Mouse (Mus musculus): ENCODE data around the gene Farp1.

Gene Farp1

DNA sequence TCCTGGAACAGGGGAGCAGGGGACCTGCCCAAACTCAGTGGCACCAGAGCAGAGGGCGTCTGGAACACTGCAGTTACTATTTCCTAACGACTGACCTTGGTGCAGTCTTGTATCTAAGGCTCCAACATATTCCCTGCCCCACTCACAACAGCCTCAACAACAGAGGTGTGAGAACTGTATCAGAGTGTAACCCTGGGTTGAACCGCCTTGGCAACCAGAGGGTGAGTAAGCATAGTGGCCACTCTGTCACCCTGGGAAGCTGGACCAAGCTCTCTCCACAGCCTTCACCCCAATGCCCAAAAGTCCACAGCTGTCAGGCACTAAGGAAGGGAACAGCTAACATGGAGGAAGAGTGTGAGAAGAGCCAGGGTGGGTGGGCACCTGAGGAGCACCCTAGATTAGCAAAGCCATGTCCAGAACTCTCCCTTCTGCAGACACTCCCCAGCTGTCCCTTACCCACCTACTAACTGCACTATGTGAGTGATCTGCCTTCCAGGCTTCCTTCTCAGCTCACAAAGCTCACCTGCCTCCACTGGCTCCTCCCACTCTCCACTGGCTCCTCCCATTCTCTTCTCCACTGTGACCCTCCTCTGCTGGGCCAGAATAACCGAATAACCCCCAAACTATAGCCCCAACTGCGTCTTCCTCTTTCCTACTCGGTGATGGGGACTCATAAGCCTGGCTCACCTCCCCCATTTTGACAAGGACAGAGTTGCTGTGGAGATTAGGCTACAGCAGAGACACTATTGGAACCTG, 275.5 kb downstream of the Farp1 start:
- no peak for DNase-seq (ENCODE audit: low spot score in 2 of 2)

DNA sequence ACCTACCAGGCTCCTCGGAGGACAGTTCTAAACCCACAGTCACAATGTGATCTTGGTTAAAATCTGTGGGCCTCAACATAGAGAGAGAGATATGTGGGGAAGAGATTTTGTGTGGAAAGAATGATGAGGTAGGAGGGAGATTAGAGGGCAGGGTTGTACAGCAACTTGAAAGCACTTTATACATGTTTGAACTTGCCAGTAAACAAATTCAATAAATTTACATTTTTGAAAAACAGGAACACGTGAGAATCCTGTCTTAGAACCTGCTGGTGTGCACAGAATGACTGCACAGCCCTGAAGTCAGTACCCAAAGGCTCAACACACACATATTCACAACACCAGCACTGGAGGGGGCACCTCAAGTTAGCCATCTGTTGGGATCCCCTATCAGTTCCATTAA, 276.1 kb downstream of the Farp1 start:
- no peak for DNase-seq (ENCODE audit: low spot score in 2 of 2)

GRCm38 (mm10) chr14:121313283-121313682, 278.3 kb downstream of the Farp1 start:
- DNase-seq (ENCODE audit: low spot score in 2 of 2), result no peak

DNA sequence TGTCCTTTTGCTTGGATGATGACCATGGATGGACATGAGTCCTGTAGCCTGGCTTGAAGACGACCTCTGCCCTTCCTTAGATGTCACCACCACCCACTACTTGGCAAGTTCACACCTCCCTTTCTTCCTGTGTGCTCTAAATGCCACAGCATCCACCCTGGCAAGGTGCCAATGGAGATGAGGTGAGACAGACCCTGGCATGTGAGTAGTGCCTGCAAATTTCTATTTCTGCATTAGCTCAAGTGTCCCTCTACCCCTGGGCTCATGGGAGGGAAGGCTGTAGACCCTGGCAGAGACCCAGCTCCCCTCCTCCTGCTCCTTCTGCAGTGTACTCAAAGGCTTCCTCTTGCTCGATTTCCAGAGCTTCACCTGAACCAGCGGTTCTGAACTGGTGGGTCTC, 279.9 kb downstream of the Farp1 start:
- peak in 1 of 2 experiments; percentile 37 for DNase-seq (ENCODE audit: low spot score in 2 of 2)

GRCm38 (mm10) chr14:121316136-121316535, 281.1 kb downstream of the Farp1 start:
- DNase-seq (ENCODE audit: low spot score in 2 of 2), result no peak

GRCm38 (mm10) chr14:121316631-121317311, 281.8 kb downstream of the Farp1 start:
- DNase-seq (ENCODE audit: low spot score in 2 of 2), result no peak

GRCm38 (mm10) chr14:121317312-121317671, 282.3 kb downstream of the Farp1 start:
- DNase-seq (ENCODE audit: low spot score in 2 of 2), result no peak

GRCm38 (mm10) chr14:121318382-121318781, 283.4 kb downstream of the Farp1 start:
- no peak for DNase-seq (ENCODE audit: low spot score in 2 of 2)

- DNase-seq (ENCODE audit: low spot score in 2 of 2), result no peak
Measured at GRCm38 (mm10) chr14:121322150-121322549, 287.1 kb downstream of the Farp1 start.

DNA sequence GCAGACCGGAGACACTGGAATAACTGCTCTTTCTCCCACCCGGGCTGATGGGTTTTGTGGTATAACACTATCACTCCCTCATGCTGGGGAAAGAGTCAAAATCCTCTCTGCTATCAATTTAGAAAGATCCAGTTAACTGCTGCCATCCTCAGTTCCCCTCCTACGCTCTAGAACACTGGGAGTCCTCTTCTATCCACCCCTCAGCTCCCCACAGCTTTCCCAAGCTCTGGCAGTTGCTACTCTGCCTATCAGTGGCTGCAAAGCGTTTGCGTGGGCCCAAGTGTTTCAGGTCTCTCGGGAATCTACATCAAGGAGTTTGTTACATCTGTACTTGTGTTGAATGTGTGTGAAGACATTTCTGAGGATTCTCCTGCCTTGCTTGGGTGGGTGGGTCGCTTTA, 287.6 kb downstream of the Farp1 start:
- DNase-seq (ENCODE audit: low spot score in 2 of 2), result no peak

- peak in 1 of 2 experiments; percentile 56 for DNase-seq (ENCODE audit: low spot score in 2 of 2)
Measured at GRCm38 (mm10) chr14:121324521-121325330, 289.7 kb downstream of the Farp1 start.

- DNase-seq (ENCODE audit: low spot score in 2 of 2), result no peak
Measured at GRCm38 (mm10) chr14:121326432-121326831, 291.4 kb downstream of the Farp1 start.

- no peak for DNase-seq (ENCODE audit: low spot score in 2 of 2)
Measured at GRCm38 (mm10) chr14:121328878-121329277, 293.9 kb downstream of the Farp1 start.

- no peak for DNase-seq (ENCODE audit: low spot score in 2 of 2)
Measured at GRCm38 (mm10) chr14:121329401-121330089, 294.5 kb downstream of the Farp1 start.

GRCm38 (mm10) chr14:121330090-121330408, 295.0 kb downstream of the Farp1 start:
- no peak for DNase-seq (ENCODE audit: low spot score in 2 of 2)

Measured in spleen, postnatal 10 days (tissue).